18 mouse cellular contexts compared by ENCODE assay signal in the genomic region with DNA sequence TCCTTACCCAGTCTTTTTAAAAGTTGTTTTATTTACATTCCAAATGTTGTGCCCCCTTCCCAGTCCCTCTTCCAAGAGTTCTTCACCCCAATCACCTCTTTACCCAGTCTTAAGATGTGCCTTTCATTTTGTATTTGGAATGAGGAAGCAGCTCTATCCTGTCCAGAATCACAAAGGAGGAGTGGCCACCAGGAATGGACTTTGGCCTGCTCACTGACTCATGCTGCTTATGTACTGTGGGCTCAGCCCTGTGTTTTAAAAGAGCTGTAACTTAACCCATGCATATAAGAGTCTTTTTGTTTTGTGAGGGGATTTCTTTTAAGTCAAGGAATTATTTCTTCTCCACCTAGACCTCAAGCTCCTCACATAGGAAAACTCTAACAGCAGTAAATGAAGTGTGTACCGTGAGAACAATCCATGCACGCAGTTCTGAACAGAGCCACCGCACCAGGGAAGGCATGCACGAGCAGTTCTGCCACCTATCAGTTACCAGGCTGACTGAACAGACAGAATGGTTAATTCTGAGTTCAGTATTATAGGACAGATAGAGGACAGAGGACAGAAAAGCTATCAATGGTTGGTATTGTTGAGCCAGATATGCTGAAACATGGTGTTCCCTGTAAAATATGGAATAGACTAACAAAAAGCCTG. TPM values are rescaled to one million over a fixed set of nuclear protein-coding genes. Genes with fewer than 3 reads are reported as not detected.
A peak's percentile ranks its signal among the peaks of the same experiment; 100 is the strongest.
DNase-seq lines count a peak whose midpoint lies in the region; ATAC-seq and TF ChIP-seq lines count a peak whose summit lies in the region.
"Had no signal": no experiment of that assay in that cellular context is flagged by ENCODE, and none has a peak within 500 bp of the region (broad histone marks: within the 10 kb centered on the region; RNA-seq: fewer than 3 reads in every experiment).

No protein-coding gene starts in this region.

- no peaks in the 10 kb centered on the region for H3K4me1 ChIP-seq in intestine, embryonic 15.5 days (replicated peaks)
- no peaks in the 10 kb centered on the region for H3K4me1 ChIP-seq in kidney, embryonic 14.5 days (ENCODE audit: control insufficient read depth, insufficient read depth, low read length)
- H3K4me1 ChIP-seq in liver, adult 2 months (ENCODE audit: control insufficient read depth, insufficient read depth, low read length): peaks cover 4% of the 10 kb centered on the region; the same call in 1 of the 2 replicates
- H3K4me1 ChIP-seq in stomach, embryonic 16.5 days (ENCODE audit: control insufficient read depth, insufficient read depth, low read length): no peaks in the 10 kb centered on the region
- no peaks in the 10 kb centered on the region for H3K4me1 ChIP-seq in midbrain, embryonic 13.5 days (replicated peaks)
- peaks cover 6% of the 10 kb centered on the region for H3K4me1 ChIP-seq in forebrain, embryonic 10.5 days
- H3K4me1 ChIP-seq: embryonic facial prominence, embryonic 13.5 days; forebrain, embryonic 15.5 days; heart, embryonic 12.5 days had no signal

- no peaks in the 10 kb centered on the region for H3K36me3 ChIP-seq in intestine, embryonic 15.5 days
- H3K36me3 ChIP-seq in kidney, embryonic 14.5 days (ENCODE audit: control insufficient read depth, insufficient read depth, low read length): no peaks in the 10 kb centered on the region
- no peaks in the 10 kb centered on the region for H3K36me3 ChIP-seq in liver, adult 2 months (ENCODE audit: control insufficient read depth, insufficient read depth, low read length)
- no peaks in the 10 kb centered on the region for H3K36me3 ChIP-seq in stomach, embryonic 16.5 days (ENCODE audit: control insufficient read depth, insufficient read depth, low read length)
- no peaks in the 10 kb centered on the region for H3K36me3 ChIP-seq in midbrain, embryonic 13.5 days
- H3K36me3 ChIP-seq in forebrain, embryonic 10.5 days (replicated peaks): no peaks in the 10 kb centered on the region
- H3K36me3 ChIP-seq: embryonic facial prominence, embryonic 13.5 days; forebrain, embryonic 15.5 days; heart, embryonic 12.5 days had no signal

- H3K79me2 ChIP-seq in liver, adult 2 months (ENCODE audit: control insufficient read depth, insufficient read depth, low read length): no peaks in the 10 kb centered on the region; the same call in 1 of the 2 replicates

- no peak overlapping the region for H3K4me3 ChIP-seq in intestine, embryonic 15.5 days (replicated peaks)
- H3K4me3 ChIP-seq in kidney, embryonic 14.5 days (ENCODE audit: low read length): no peak overlapping the region
- no peak overlapping the region for H3K4me3 ChIP-seq in liver, adult 2 months (ENCODE audit: insufficient read depth, low read depth, low read length)
- no peak overlapping the region for H3K4me3 ChIP-seq in stomach, embryonic 16.5 days (replicated peaks; ENCODE audit: low read length)
- no peak overlapping the region for H3K4me3 ChIP-seq in midbrain, embryonic 13.5 days (replicated peaks)
- H3K4me3 ChIP-seq in forebrain, embryonic 10.5 days: no peak overlapping the region
- H3K4me3 ChIP-seq: embryonic facial prominence, embryonic 13.5 days; forebrain, embryonic 15.5 days; heart, embryonic 12.5 days; layer of hippocampus, adult 2 months had no signal

- peak overlapping the region; percentile 73 for H3K27ac ChIP-seq in intestine, embryonic 15.5 days
- H3K27ac ChIP-seq in kidney, embryonic 14.5 days (ENCODE audit: low read depth, low read length): peak overlapping the region; percentile 37; the same call in 1 of the 2 replicates
- peak overlapping the region; percentile 96 for H3K27ac ChIP-seq in liver, adult 2 months (replicated peaks; ENCODE audit: insufficient read depth, low read depth, low read length)
- peak overlapping the region; percentile 47 for H3K27ac ChIP-seq in stomach, embryonic 16.5 days (ENCODE audit: low read length)
- no peak overlapping the region for H3K27ac ChIP-seq in midbrain, embryonic 13.5 days
- H3K27ac ChIP-seq in forebrain, embryonic 10.5 days: no peak overlapping the region
- H3K27ac ChIP-seq: embryonic facial prominence, embryonic 13.5 days; forebrain, embryonic 15.5 days; layer of hippocampus, adult 2 months had no signal

- no peaks in the 10 kb centered on the region for H3K9me3 ChIP-seq in intestine, embryonic 15.5 days
- H3K9me3 ChIP-seq in kidney, embryonic 14.5 days (ENCODE audit: control insufficient read depth, low read length): no peaks in the 10 kb centered on the region
- no peaks in the 10 kb centered on the region for H3K9me3 ChIP-seq in stomach, embryonic 16.5 days (replicated peaks; ENCODE audit: control insufficient read depth, low read length)
- H3K9me3 ChIP-seq in midbrain, embryonic 13.5 days: no peaks in the 10 kb centered on the region
- no peaks in the 10 kb centered on the region for H3K9me3 ChIP-seq in forebrain, embryonic 10.5 days
- H3K9me3 ChIP-seq: embryonic facial prominence, embryonic 13.5 days; forebrain, embryonic 15.5 days; heart, embryonic 12.5 days had no signal

- H3K9ac ChIP-seq in intestine, embryonic 15.5 days: no peak overlapping the region
- no peak overlapping the region for H3K9ac ChIP-seq in kidney, embryonic 14.5 days (ENCODE audit: low read depth, low read length)
- H3K9ac ChIP-seq in liver, adult 2 months (ENCODE audit: low read depth, low read length): peak overlapping the region; percentile 51; the same call in 1 of the 2 replicates
- H3K9ac ChIP-seq in stomach, embryonic 16.5 days (ENCODE audit: low read length): no peak overlapping the region
- H3K9ac ChIP-seq in midbrain, embryonic 13.5 days (replicated peaks): no peak overlapping the region
- H3K9ac ChIP-seq: embryonic facial prominence, embryonic 13.5 days; forebrain, embryonic 15.5 days; heart, embryonic 12.5 days had no signal

- TF ChIP-seq POLR2A in liver, adult 2 months (IDR thresholded peaks at IDR 0.05; ENCODE audit: extremely low read depth, insufficient read depth, low read length): 0 out of 2 replicates have a peak, but pooled peaks have one; percentile 27

- H3K4me2 ChIP-seq in intestine, embryonic 15.5 days (replicated peaks): no peak overlapping the region
- no peak overlapping the region for H3K4me2 ChIP-seq in kidney, embryonic 14.5 days (replicated peaks; ENCODE audit: low read depth, low read length)
- no peak overlapping the region for H3K4me2 ChIP-seq in stomach, embryonic 16.5 days (ENCODE audit: low read depth, low read length)
- H3K4me2 ChIP-seq in midbrain, embryonic 13.5 days (replicated peaks): no peak overlapping the region
- H3K4me2 ChIP-seq: embryonic facial prominence, embryonic 13.5 days; forebrain, embryonic 15.5 days; heart, embryonic 12.5 days had no signal

- H3K27me3 ChIP-seq in intestine, embryonic 15.5 days (replicated peaks): no peaks in the 10 kb centered on the region
- no peaks in the 10 kb centered on the region for H3K27me3 ChIP-seq in kidney, embryonic 14.5 days (ENCODE audit: control insufficient read depth, insufficient read depth, low read length)
- no peaks in the 10 kb centered on the region for H3K27me3 ChIP-seq in liver, adult 2 months (ENCODE audit: control insufficient read depth, insufficient read depth, low read length)
- no peaks in the 10 kb centered on the region for H3K27me3 ChIP-seq in stomach, embryonic 16.5 days (ENCODE audit: control insufficient read depth, insufficient read depth, low read length)
- no peaks in the 10 kb centered on the region for H3K27me3 ChIP-seq in midbrain, embryonic 13.5 days
- no peaks in the 10 kb centered on the region for H3K27me3 ChIP-seq in forebrain, embryonic 10.5 days (ENCODE audit: poor library complexity, severe bottlenecking)
- H3K27me3 ChIP-seq: embryonic facial prominence, embryonic 13.5 days; forebrain, embryonic 15.5 days; heart, embryonic 12.5 days had no signal

- peak; percentile 95 for ATAC-seq in intestine, embryonic 15.5 days
- ATAC-seq in kidney, embryonic 14.5 days (ENCODE audit: low FRiP score, low TSS enrichment): peak; percentile 91
- ATAC-seq in stomach, embryonic 16.5 days (ENCODE audit: insufficient read depth, low FRiP score): peak; percentile 93
- ATAC-seq in erythroid progenitor cell, adult 5-6 weeks (replicated peaks; ENCODE audit: low FRiP score, poor library complexity, severe bottlenecking): no peak
- no peak for ATAC-seq in midbrain, embryonic 13.5 days
- ATAC-seq: forebrain, embryonic 15.5 days had no signal

- peak; percentile 95 for DNase-seq in liver, adult 2 months (ENCODE audit: extremely low read depth, low read depth, low spot score)
- DNase-seq in forebrain, embryonic 10.5 days (ENCODE audit: extremely low spot score, low spot score): no peak
- DNase-seq: cerebellum, adult 9-10 months; gastrocnemius, postnatal 10 days; right cerebral cortex, postnatal 14 days had no signal

- no peak for TF ChIP-seq CTCF in liver, adult 2 months (IDR thresholded peaks at IDR 0.05; ENCODE audit: low read depth, low read length)

- WGBS in intestine, embryonic 15.5 days: 47% methylated on average over 4 of the region's 4 CpGs
- WGBS in kidney, embryonic 14.5 days: 38% methylated on average over 4 of the region's 4 CpGs
- 27% methylated on average over 4 of the region's 4 CpGs for WGBS in liver, adult 2 months
- 53% methylated on average over 4 of the region's 4 CpGs for WGBS in stomach, embryonic 16.5 days
- WGBS in midbrain, embryonic 13.5 days: 39% methylated on average over 4 of the region's 4 CpGs
- 61% methylated on average over 4 of the region's 4 CpGs for WGBS in forebrain, embryonic 10.5 days

RNA-seq across cellular contexts. Expression of gene Sult1b1, which starts 1.9 kb away (rescaled TPM):
- polyA plus RNA-seq in intestine, embryonic 15.5 days (2015; fragmentation: Nextera tagmentation; extraction: Ambion mirVana): 43.0 and 49.7 TPM in 2 replicates
- polyA plus RNA-seq in kidney, embryonic 14.5 days (2014; fragmentation: Nextera tagmentation; extraction: Ambion mirVana): 1.1 and 1.6 TPM in 2 replicates
- total RNA-seq in liver, adult 2 months (2014; rRNA removed): 21.9 and 36.1 TPM in 2 replicates
- polyA plus RNA-seq in liver, adult 2 months (2012; rRNA removed): 1.9 and 3.7 TPM in 2 replicates
- 26.6 and 32.3 TPM in 2 replicates for polyA plus RNA-seq in stomach, embryonic 16.5 days (2015; fragmentation: Nextera tagmentation; extraction: Ambion mirVana)
- not detected in 2 replicates for total RNA-seq in erythroid progenitor cell, adult 5-6 weeks (2015; ENCODE audit: low replicate concordance)
- not detected in 2 replicates for total RNA-seq in erythroid progenitor cell, adult 5-6 weeks (2017; ENCODE audit: low replicate concordance)
- not detected in 2 replicates for polyA plus RNA-seq in midbrain, embryonic 13.5 days (2015; fragmentation: Nextera tagmentation; extraction: Ambion mirVana)
- not detected in 2 replicates for polyA plus RNA-seq in forebrain, embryonic 10.5 days (2016; fragmentation: Nextera tagmentation; extraction: Ambion mirVana)
- total RNA-seq: gastrocnemius, postnatal 10 days; layer of hippocampus, adult 2 months; left cerebral cortex, postnatal 25 days; megakaryocyte-erythroid progenitor cell, adult 5-6 weeks had no signal
- polyA plus RNA-seq: embryonic facial prominence, embryonic 13.5 days; forebrain, embryonic 15.5 days; heart, embryonic 12.5 days; lung, embryonic 16.5 days had no signal

RNA-seq across cellular contexts. Expression of gene Sult1d1, which starts 32.7 kb away (rescaled TPM):
- polyA plus RNA-seq in intestine, embryonic 15.5 days (2015; fragmentation: Nextera tagmentation; extraction: Ambion mirVana): 43.6 and 56.5 TPM in 2 replicates
- 16.7 and 31.0 TPM in 2 replicates for polyA plus RNA-seq in kidney, embryonic 14.5 days (2014; fragmentation: Nextera tagmentation; extraction: Ambion mirVana)
- 141 and 268 TPM in 2 replicates for total RNA-seq in liver, adult 2 months (2014; rRNA removed)
- 6.7 and 10.2 TPM in 2 replicates for polyA plus RNA-seq in liver, adult 2 months (2012; rRNA removed)
- polyA plus RNA-seq in stomach, embryonic 16.5 days (2015; fragmentation: Nextera tagmentation; extraction: Ambion mirVana): 39.8 and 40.5 TPM in 2 replicates
- not detected in 2 replicates for total RNA-seq in erythroid progenitor cell, adult 5-6 weeks (2015; ENCODE audit: low replicate concordance)
- total RNA-seq in erythroid progenitor cell, adult 5-6 weeks (2017; ENCODE audit: low replicate concordance): not detected in 2 replicates
- polyA plus RNA-seq in midbrain, embryonic 13.5 days (2015; fragmentation: Nextera tagmentation; extraction: Ambion mirVana): not detected in 2 replicates
- polyA plus RNA-seq in forebrain, embryonic 10.5 days (2016; fragmentation: Nextera tagmentation; extraction: Ambion mirVana): not detected in 2 replicates
- total RNA-seq: layer of hippocampus, adult 2 months; left cerebral cortex, postnatal 25 days; megakaryocyte-erythroid progenitor cell, adult 5-6 weeks had no signal
- polyA plus RNA-seq: forebrain, embryonic 15.5 days; heart, embryonic 12.5 days; hindbrain, embryonic 11.5 days; lung, embryonic 16.5 days had no signal

RNA-seq across cellular contexts. Expression of gene Ugt2a1, which starts 45.4 kb away (rescaled TPM):
- polyA plus RNA-seq in intestine, embryonic 15.5 days (2015; fragmentation: Nextera tagmentation; extraction: Ambion mirVana): not detected in 2 replicates
- not detected in 2 replicates for polyA plus RNA-seq in kidney, embryonic 14.5 days (2014; fragmentation: Nextera tagmentation; extraction: Ambion mirVana)
- not detected in 2 replicates for total RNA-seq in liver, adult 2 months (2014; rRNA removed)
- not detected in 2 replicates for polyA plus RNA-seq in liver, adult 2 months (2012; rRNA removed)
- polyA plus RNA-seq in stomach, embryonic 16.5 days (2015; fragmentation: Nextera tagmentation; extraction: Ambion mirVana): not detected in 2 replicates
- not detected in 2 replicates for total RNA-seq in erythroid progenitor cell, adult 5-6 weeks (2015; ENCODE audit: low replicate concordance)
- not detected in 2 replicates for total RNA-seq in erythroid progenitor cell, adult 5-6 weeks (2017; ENCODE audit: low replicate concordance)
- not detected in 2 replicates for polyA plus RNA-seq in midbrain, embryonic 13.5 days (2015; fragmentation: Nextera tagmentation; extraction: Ambion mirVana)
- polyA plus RNA-seq in forebrain, embryonic 10.5 days (2016; fragmentation: Nextera tagmentation; extraction: Ambion mirVana): not detected in 2 replicates
- total RNA-seq: gastrocnemius, postnatal 10 days; layer of hippocampus, adult 2 months; left cerebral cortex, postnatal 25 days; megakaryocyte-erythroid progenitor cell, adult 5-6 weeks had no signal
- polyA plus RNA-seq: forebrain, embryonic 15.5 days; heart, embryonic 12.5 days; hindbrain, embryonic 11.5 days; lung, embryonic 16.5 days had no signal

RNA-seq across cellular contexts. Expression of gene Gm43638, which starts 49.5 kb away (rescaled TPM):
- polyA plus RNA-seq in intestine, embryonic 15.5 days (2015; fragmentation: Nextera tagmentation; extraction: Ambion mirVana): not detected in 2 replicates
- polyA plus RNA-seq in kidney, embryonic 14.5 days (2014; fragmentation: Nextera tagmentation; extraction: Ambion mirVana): not detected in 2 replicates
- not detected in 2 replicates for total RNA-seq in liver, adult 2 months (2014; rRNA removed)
- not detected in 2 replicates for polyA plus RNA-seq in liver, adult 2 months (2012; rRNA removed)
- polyA plus RNA-seq in stomach, embryonic 16.5 days (2015; fragmentation: Nextera tagmentation; extraction: Ambion mirVana): not detected in 2 replicates
- not detected in 2 replicates for total RNA-seq in erythroid progenitor cell, adult 5-6 weeks (2015; ENCODE audit: low replicate concordance)
- not detected in 2 replicates for total RNA-seq in erythroid progenitor cell, adult 5-6 weeks (2017; ENCODE audit: low replicate concordance)
- not detected in 2 replicates for polyA plus RNA-seq in midbrain, embryonic 13.5 days (2015; fragmentation: Nextera tagmentation; extraction: Ambion mirVana)
- polyA plus RNA-seq in forebrain, embryonic 10.5 days (2016; fragmentation: Nextera tagmentation; extraction: Ambion mirVana): not detected in 2 replicates
- total RNA-seq: gastrocnemius, postnatal 10 days; layer of hippocampus, adult 2 months; left cerebral cortex, postnatal 25 days; megakaryocyte-erythroid progenitor cell, adult 5-6 weeks had no signal
- polyA plus RNA-seq: embryonic facial prominence, embryonic 13.5 days; forebrain, embryonic 15.5 days; heart, embryonic 12.5 days; hindbrain, embryonic 11.5 days; lung, embryonic 16.5 days had no signal

RNA-seq across cellular contexts. Expression of gene Ugt2a2, which starts 54.1 kb away (rescaled TPM):
- polyA plus RNA-seq in intestine, embryonic 15.5 days (2015; fragmentation: Nextera tagmentation; extraction: Ambion mirVana): not detected in 2 replicates
- not detected in 2 replicates for polyA plus RNA-seq in kidney, embryonic 14.5 days (2014; fragmentation: Nextera tagmentation; extraction: Ambion mirVana)
- total RNA-seq in liver, adult 2 months (2014; rRNA removed): not detected in 2 replicates
- polyA plus RNA-seq in liver, adult 2 months (2012; rRNA removed): not detected in 2 replicates
- polyA plus RNA-seq in stomach, embryonic 16.5 days (2015; fragmentation: Nextera tagmentation; extraction: Ambion mirVana): not detected in 2 replicates
- not detected in 2 replicates for total RNA-seq in erythroid progenitor cell, adult 5-6 weeks (2015; ENCODE audit: low replicate concordance)
- not detected in 2 replicates for total RNA-seq in erythroid progenitor cell, adult 5-6 weeks (2017; ENCODE audit: low replicate concordance)
- not detected in 2 replicates for polyA plus RNA-seq in midbrain, embryonic 13.5 days (2015; fragmentation: Nextera tagmentation; extraction: Ambion mirVana)
- not detected in 2 replicates for polyA plus RNA-seq in forebrain, embryonic 10.5 days (2016; fragmentation: Nextera tagmentation; extraction: Ambion mirVana)
- total RNA-seq: gastrocnemius, postnatal 10 days; layer of hippocampus, adult 2 months; left cerebral cortex, postnatal 25 days; megakaryocyte-erythroid progenitor cell, adult 5-6 weeks had no signal
- polyA plus RNA-seq: forebrain, embryonic 15.5 days; heart, embryonic 12.5 days; hindbrain, embryonic 11.5 days; lung, embryonic 16.5 days had no signal

Comparison
In these comparisons a context has a peak if more than half of its experiments do, and no peak if none do; other contexts are left out.
1. ATAC-seq: peak in intestine, embryonic 15.5 days (single experiment), kidney, embryonic 14.5 days (single experiment) and stomach, embryonic 16.5 days (single experiment); none in erythroid progenitor cell, adult 5-6 weeks (single experiment) and midbrain, embryonic 13.5 days (single experiment).
2. H3K27ac ChIP-seq: peak in intestine, embryonic 15.5 days (single experiment), kidney, embryonic 14.5 days (single experiment), liver, adult 2 months (single experiment) and stomach, embryonic 16.5 days (single experiment); none in midbrain, embryonic 13.5 days (single experiment) and forebrain, embryonic 10.5 days (single experiment).